Mouse (Mus musculus) forebrain, embryonic 15.5 days (tissue): Measurements from ENCODE around the gene Thap2. TPM values are rescaled to one million over a fixed set of nuclear protein-coding genes. Genes with fewer than 3 reads are reported as not detected.

Experiments
- ATAC-seq: fragments of 200-750 bp; cut with Nextera tagmentation; replicated peaks from 2 replicates; pipeline ENCODE4 v1.8.0; 2017; ENCODE audit warnings: mild to moderate bottlenecking, moderate TSS enrichment, moderate library complexity
- H3K27ac ChIP-seq: fragments of 300-500 bp; sonication (generic); replicated peaks from 2 replicates; pipeline ENCODE4 v1.5.1; 2015; ENCODE audit warnings: mild to moderate bottlenecking, inconsistent platforms
- H3K27me3 ChIP-seq: fragments of 300-500 bp; sonication (generic); 2 replicates; pipeline ENCODE4 v1.6.1; 2015; ENCODE audit warnings: inconsistent platforms
- H3K36me3 ChIP-seq: fragments of 300-500 bp; sonication (generic); 2 replicates; pipeline ENCODE4 v1.6.1; 2015; ENCODE audit warnings: mild to moderate bottlenecking, inconsistent platforms
- H3K4me1 ChIP-seq: fragments of 300-500 bp; sonication (generic); 2 replicates; pipeline ENCODE4 v1.6.1; 2015; ENCODE audit warnings: inconsistent platforms
- H3K4me2 ChIP-seq: fragments of 300-500 bp; sonication (generic); replicated peaks from 2 replicates; pipeline ENCODE4 v1.6.1; 2015; ENCODE audit warnings: mild to moderate bottlenecking, inconsistent platforms
- H3K4me3 ChIP-seq: fragments of 300-500 bp; sonication (generic); 2 replicates; pipeline ENCODE4 v1.5.1; 2015; ENCODE audit warnings: mild to moderate bottlenecking, inconsistent platforms
- H3K9ac ChIP-seq: fragments of 300-500 bp; sonication (generic); replicated peaks from 2 replicates; pipeline ENCODE4 v1.6.1; 2015; ENCODE audit warnings: mild to moderate bottlenecking, inconsistent platforms
- H3K9me3 ChIP-seq: fragments of 300-500 bp; sonication (generic); 2 replicates; pipeline ENCODE4 v1.6.1; 2016; ENCODE audit warnings: inconsistent platforms
- WGBS: fragments of 180-500 bp; shearing (Covaris S2); methylation state at CpG from one replicate; pipeline ENCODE4 v1.1.7; 2015; ENCODE audit warnings: mixed read lengths; 5-methylcytosine and 5-hydroxymethylcytosine counted together
- polyA plus RNA-seq: library from polyadenylated mRNA; unstranded; fragments of >200 nt; fragmentation: Nextera tagmentation; extraction: Ambion mirVana; gene quantifications from 2 replicates; pipeline ENCODE4 v1.2.1, GENCODE M21; 2015

The Thap2 gene
- polyA plus RNA-seq, 1 experiment from 2014 or later = 29.4 TPM

DNA sequence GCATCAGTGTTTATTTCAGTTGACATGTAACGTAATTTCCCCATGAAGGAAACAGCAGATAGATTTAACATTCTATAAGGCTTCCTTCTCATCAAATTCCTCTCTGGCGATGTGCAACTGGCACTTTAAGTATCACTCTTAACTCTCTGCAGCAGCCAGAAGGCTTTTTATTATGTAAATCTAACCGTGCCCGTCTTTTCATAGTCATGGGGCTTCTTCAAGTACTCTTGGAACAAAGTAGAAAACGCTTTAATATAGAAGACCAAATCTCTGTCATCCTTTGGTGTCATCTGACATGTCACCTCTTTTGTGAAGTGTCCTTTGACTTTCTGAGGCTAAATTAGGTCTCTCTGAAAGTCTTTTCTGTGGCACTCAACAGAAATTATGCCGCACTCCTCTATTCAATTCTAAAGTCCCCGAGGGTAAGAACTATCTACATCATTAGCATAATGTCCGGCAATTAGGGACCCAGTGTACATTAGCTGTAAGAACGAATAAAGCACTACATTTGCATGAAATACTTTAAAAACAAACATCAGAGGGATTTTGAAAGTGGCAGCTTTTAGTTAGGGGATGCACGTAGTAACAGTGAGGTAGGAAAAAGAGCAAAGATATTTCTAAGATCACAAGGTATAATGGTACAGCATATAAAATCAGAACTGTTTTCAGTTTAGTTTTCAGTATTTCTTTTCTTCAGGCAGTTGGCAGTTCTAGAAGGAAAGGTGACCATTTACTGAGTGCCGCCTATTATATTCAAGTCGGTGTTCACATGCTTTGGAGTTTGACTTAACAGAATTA lies 1.2 kb downstream of the Thap2 start:
- Histone ChIP-seq H3K27ac (peak overlapping the region; percentile 98), H3K9ac (peak overlapping the region; percentile 94), H3K27me3 (no peaks in the 10 kb centered on the region), H3K4me3 (peak overlapping the region; percentile 57), H3K4me1 (peaks cover 41% of the 10 kb centered on the region), H3K4me2 (peak overlapping the region; percentile 69), H3K36me3 (no peaks in the 10 kb centered on the region), H3K9me3 (no peaks in the 10 kb centered on the region)
- 5% methylated on average over 12 of the region's 12 CpGs for WGBS
- no peak for ATAC-seq

DNA sequence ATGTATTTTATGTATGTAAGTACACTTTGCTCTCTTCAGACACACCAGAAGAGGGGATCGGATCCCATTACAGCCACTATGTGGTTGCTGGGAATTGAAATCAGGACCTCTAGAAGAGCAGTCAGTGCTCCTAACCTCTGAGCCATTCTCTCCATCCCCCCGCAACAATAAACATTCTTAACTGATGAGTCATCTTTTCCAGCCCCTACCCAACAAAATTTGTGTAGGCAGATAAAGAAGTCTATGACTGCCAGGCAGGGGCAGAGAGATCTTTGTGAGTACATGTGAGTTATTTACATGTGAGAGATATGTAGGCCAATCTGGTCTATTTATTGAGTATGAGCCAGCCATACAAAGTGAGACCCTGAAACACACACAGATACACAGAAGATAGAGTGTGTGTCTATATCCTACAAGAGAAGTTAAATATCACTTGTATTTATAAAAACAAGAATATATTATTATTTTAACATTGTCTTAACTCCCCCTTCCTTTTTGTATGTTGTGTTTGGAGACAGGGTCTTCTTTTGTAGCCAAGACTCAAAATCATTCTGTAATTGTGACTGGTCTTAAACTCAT lies 2.6 kb downstream of the Thap2 start:
- Histone ChIP-seq H3K4me1 (peaks cover 29% of the 10 kb centered on the region), H3K27ac (no peak overlapping the region), H3K36me3 (no peaks in the 10 kb centered on the region), H3K4me2 (peak overlapping the region; percentile 69; the same call in 1 of the 2 replicates), H3K9me3 (no peaks in the 10 kb centered on the region), H3K4me3 (no peak overlapping the region), H3K27me3 (no peaks in the 10 kb centered on the region), H3K9ac (no peak overlapping the region)
- WGBS = 79% methylated on average over 2 of the region's 2 CpGs
- no peak for ATAC-seq

DNA sequence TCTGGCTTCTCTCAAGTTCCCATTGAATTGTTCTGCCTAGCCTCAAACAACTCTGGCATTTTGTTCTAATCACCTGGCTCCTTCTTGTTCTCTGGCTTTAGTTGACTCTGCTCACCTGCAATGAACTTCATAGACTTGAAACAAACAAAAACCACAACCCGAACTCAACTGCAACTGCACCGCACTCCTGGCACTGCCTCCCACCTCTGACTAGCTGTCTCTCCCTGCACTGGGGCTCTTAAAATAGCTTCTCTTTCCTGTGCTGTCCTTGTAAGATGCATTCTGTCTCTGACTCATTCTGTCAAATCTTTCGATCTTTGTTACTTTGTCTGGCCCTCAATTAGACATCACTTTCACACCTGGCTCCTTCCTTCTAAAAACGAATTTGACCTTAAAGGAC lies 21.1 kb downstream of the Thap2 start:
- H3K27ac ChIP-seq = peak overlapping the region; percentile 98; the same call in 1 of the 2 replicates
- peak overlapping the region; percentile 74 for H3K4me2 ChIP-seq
- no peaks in the 10 kb centered on the region for H3K9me3 ChIP-seq
- H3K9ac ChIP-seq = no peak overlapping the region
- peaks cover 26% of the 10 kb centered on the region for H3K4me1 ChIP-seq
- no peaks in the 10 kb centered on the region for H3K36me3 ChIP-seq
- ATAC-seq = no peak
- 89% methylated on average over 4 of the region's 4 CpGs for whole genome bisulfite sequencing
- peak overlapping the region; percentile 84; the same call in 1 of the 2 replicates for H3K4me3 ChIP-seq
- H3K27me3 ChIP-seq = no peaks in the 10 kb centered on the region

DNA sequence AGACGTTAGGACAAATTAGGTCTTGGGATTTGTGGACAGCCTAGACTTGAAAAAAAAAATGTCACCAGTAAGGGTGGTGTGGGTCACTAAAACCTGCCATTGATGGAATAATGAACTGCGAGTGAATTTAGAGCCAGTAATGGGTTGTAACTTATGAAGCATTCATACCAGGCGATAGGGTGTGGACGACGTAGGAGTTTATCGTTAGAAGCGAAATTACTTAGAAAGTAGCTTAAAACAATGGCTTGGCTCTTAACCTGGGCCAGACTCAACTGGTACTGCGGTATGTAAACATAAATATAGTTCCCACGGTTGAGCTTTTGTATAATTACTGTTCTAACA lies 21.6 kb downstream of the Thap2 start:
- Histone ChIP-seq H3K27me3 (no peaks in the 10 kb centered on the region), H3K36me3 (no peaks in the 10 kb centered on the region), H3K27ac (peak overlapping the region; percentile 98), H3K9me3 (no peaks in the 10 kb centered on the region), H3K4me3 (peak overlapping the region; percentile 84), H3K9ac (peak overlapping the region; percentile 77), H3K4me2 (peak overlapping the region; percentile 74), H3K4me1 (peaks cover 26% of the 10 kb centered on the region)
- WGBS = 3% methylated on average over 9 of the region's 9 CpGs
- no peak; the same call in 1 of the 2 replicates for ATAC-seq

DNA sequence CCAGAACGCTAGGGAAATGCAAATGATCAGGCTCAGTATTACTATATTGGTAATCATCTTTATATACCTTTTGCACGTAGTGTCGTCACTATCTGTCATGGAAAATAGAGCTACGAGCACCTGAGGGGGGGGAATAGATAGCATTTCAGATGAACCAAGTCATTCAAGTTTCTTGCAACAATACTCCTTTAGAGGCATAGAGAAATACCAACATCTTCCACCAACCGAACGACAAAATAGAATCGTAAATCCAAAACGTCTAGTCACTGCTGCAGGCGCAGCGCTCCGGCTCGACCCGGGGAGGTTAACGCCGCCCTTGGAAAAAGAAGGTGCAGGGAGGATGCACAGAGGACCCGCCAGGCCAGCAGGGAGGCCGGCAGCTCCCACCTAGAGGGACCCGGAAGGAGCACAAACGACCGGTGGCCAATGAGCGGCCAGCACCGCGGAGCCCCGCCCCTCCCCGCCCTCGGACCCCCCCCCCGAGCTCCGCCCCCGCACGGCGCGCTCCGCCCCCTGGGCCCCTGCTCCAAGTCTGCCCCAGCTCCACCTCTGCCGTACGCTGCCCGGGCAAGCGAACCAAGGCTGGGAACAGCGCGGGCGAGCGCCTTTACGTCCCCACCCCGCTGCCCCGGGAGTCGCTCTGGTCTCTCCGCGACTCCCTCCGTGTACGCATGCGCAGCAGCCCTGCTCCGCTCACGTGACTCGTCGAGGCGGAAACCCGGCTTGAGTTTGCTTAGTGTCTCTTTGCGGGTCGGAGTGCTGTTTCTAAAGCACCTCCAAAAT lies 22.2 kb downstream of the Thap2 start, which contains the start of gene Tmem19:
Tmem19 (minus strand) TSS at position 662 of the 783 bp plus-strand sequence.
- Histone ChIP-seq H3K9me3 (no peaks in the 10 kb centered on the region), H3K9ac (peak within 1 kb of the TSS; percentile 77), H3K4me2 (peak within 1 kb of the TSS; percentile 74), H3K36me3 (peaks cover 5% of the 10 kb centered on the region), H3K27ac (peak within 1 kb of the TSS; percentile 98), H3K4me3 (peak within 1 kb of the TSS; percentile 84), H3K4me1 (peaks cover 26% of the 10 kb centered on the region), H3K27me3 (no peaks in the 10 kb centered on the region)
- whole genome bisulfite sequencing = under 1% methylated on average over 50 of the region's 58 CpGs
- ATAC-seq = peak; percentile 99

DNA sequence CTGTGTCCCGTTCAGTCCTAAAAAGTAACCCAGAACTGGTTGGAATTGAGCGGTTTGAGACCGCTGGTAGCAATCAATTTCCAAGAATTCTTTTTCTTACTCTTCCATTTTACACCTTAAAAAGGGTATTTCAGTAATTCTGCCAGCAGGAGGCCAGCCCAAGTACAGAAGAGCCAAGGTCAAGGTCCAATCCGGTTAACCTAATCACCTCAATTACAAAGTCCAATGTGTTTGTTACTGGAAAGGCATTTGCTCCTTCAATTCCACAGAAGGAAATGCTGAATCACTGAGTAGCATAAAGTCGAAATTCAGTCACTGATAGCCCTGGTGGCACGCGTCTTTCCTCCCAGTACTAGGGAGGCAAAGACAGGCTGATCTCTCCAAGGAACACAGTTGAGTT lies 25.2 kb downstream of the Thap2 start:
- no peaks in the 10 kb centered on the region for H3K27me3 ChIP-seq

DNA sequence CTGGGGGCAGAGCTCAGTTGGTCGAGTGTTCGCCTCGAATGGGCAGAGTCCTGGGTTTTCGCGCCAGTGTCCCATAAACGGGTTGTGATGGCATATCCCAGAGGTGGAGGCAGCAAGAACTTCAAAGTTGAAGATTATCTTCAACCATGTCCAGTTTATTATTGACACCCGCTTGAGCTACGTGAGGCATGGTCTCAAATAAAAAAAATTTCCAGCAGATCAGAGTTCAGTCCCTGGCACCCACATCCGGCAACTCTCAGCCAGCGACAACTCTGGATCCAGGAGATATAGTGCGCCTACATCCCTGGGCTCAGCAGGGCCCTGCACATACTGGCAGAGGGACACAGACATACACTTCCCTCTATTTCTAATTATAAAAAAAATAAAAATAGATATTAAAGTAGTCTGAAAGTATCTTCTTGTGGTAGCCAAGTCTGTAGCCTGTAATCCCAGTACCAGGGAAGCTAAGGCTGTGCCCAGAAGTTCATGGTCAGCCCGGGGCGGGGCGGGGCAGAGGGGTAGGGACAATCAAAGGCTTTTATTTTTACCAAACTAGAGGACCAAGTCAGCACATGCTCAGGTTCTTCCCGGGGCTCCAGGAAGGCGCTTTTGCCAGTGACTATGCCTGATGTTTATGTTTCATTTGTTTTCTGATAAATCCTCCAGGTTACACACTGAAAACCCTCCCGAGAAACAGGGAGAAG lies 25.9 kb downstream of the Thap2 start:
- Histone ChIP-seq H3K27ac (no peak overlapping the region), H3K4me2 (no peak overlapping the region), H3K36me3 (peaks cover 20% of the 10 kb centered on the region), H3K27me3 (no peaks in the 10 kb centered on the region), H3K9ac (no peak overlapping the region), H3K4me1 (peaks cover 28% of the 10 kb centered on the region), H3K4me3 (no peak overlapping the region), H3K9me3 (no peaks in the 10 kb centered on the region)
- whole genome bisulfite sequencing = 94% methylated on average over 17 of the region's 17 CpGs
- ATAC-seq = no peak

More for the DNA sequence above, 25.2 kb downstream of the Thap2 start:
- 93% methylated on average over 7 of the region's 7 CpGs for WGBS
- no peak overlapping the region for H3K4me2 ChIP-seq
- H3K4me1 ChIP-seq = peaks cover 28% of the 10 kb centered on the region
- no peak overlapping the region for H3K27ac ChIP-seq
- no peak overlapping the region for H3K4me3 ChIP-seq
- H3K36me3 ChIP-seq = peaks cover 20% of the 10 kb centered on the region
- no peak overlapping the region for H3K9ac ChIP-seq
- no peak for ATAC-seq
- H3K9me3 ChIP-seq = no peaks in the 10 kb centered on the region

DNA sequence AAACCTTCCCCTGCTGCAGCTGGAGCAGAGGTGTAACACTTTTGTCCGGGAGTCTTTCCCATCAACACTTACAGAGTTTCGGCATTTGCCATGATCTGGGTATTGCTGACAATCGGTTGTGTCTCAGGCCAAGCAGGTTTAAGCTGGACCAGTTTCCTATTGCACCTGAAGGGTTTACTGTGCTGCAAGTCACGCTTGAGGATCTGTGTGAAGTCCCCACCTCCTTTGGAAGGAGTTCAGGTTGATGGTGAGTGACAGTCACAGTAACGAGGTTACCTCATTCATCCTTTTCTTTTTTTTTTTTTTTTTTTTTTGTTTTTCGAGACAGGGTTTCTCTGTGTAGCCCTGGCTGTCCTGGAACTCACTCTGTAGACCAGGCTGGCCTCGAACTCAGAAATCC lies 28.1 kb downstream of the Thap2 start:
- Histone ChIP-seq H3K4me2 (no peak overlapping the region), H3K27me3 (no peaks in the 10 kb centered on the region), H3K9me3 (no peaks in the 10 kb centered on the region), H3K9ac (no peak overlapping the region), H3K4me1 (peaks cover 14% of the 10 kb centered on the region), H3K4me3 (no peak overlapping the region), H3K27ac (no peak overlapping the region), H3K36me3 (peaks cover 20% of the 10 kb centered on the region)
- ATAC-seq = no peak
- 90% methylated on average over 6 of the region's 7 CpGs for WGBS

DNA sequence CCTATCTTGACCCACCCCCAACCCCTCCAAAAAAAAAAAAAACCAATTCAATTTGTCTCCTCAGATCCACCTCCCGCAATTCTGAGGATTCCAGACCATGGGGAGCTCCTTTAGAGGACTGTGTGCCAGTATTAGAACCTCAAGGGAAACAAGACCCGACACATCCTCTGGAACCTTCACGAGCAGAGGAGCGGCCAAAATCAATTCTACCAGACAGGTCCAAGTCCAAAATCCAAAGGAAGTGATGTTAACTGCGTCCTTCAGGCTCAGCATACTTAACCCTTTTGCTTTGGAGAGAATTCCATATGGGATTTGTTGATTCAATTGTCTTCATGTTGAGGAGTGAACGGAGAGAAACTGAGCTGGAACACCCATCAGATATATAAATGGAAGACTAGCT lies 29.2 kb downstream of the Thap2 start:
- Histone ChIP-seq H3K4me3 (no peak overlapping the region), H3K9ac (no peak overlapping the region), H3K4me1 (0 out of 2 replicates have a peak, but pooled peaks cover 4% of the 10 kb centered on the region), H3K4me2 (no peak overlapping the region), H3K36me3 (peaks cover 20% of the 10 kb centered on the region), H3K27me3 (no peaks in the 10 kb centered on the region), H3K27ac (no peak overlapping the region), H3K9me3 (no peaks in the 10 kb centered on the region)
- no peak for ATAC-seq
- 93% methylated on average over 6 of the region's 6 CpGs for WGBS

DNA sequence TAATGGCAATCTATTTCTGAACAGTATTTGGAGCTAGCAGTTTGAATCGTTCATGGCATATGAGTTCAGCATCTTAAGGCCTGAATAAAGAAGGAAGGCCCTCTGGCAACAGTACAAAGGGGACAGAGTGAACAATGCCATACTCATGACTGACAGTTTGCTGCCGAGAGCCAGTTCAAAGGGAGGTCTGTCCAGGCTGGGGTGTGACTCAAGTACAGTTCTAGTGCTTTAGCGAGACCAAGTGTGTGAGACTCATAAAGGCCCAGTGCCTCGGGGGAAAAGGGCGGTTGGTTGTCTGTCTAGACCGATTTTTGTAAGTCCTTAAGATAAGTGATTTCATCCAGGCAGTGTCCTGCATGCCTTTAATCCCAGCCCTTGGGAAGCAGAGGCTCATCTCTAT lies 29.7 kb downstream of the Thap2 start:
- WGBS = 47% methylated on average over 6 of the region's 6 CpGs
- peaks cover 20% of the 10 kb centered on the region for H3K36me3 ChIP-seq
- no peak overlapping the region for H3K4me2 ChIP-seq
- no peaks in the 10 kb centered on the region for H3K9me3 ChIP-seq
- H3K27ac ChIP-seq = no peak overlapping the region
- ATAC-seq = no peak
- H3K9ac ChIP-seq = no peak overlapping the region
- H3K27me3 ChIP-seq = no peaks in the 10 kb centered on the region
- H3K4me1 ChIP-seq = 0 out of 2 replicates have a peak, but pooled peaks cover 2% of the 10 kb centered on the region
- no peak overlapping the region for H3K4me3 ChIP-seq

DNA sequence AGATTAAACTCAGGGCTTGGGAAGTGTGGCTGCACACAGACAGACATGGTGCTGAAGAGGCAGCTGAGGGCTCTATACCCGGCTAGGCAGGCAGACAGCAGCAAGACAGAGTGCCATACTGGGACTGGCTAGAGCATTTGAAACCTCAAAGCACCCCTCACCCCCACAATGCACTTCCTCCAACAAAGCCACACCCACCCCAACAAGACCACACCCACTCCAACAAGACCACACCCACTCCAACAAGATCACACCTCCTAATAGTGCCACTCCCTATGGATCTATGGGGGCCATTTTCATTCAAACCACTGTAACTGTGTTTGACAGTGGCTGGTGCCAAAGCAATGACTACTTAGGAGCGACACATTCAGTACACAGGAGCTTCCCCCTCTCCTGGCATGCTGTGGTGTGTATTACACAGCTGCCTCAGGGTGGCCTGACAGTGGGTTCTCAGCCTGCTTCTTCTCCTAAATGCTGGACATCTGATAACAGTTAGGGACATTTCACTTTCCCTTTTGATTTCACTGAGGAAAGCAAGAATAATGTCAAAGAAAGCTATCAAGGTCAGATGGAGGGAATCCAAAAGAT lies 33.3 kb downstream of the Thap2 start:
- no peaks in the 10 kb centered on the region for H3K27me3 ChIP-seq
- H3K4me2 ChIP-seq = no peak overlapping the region
- H3K4me1 ChIP-seq = 0 out of 2 replicates have a peak, but pooled peaks cover 2% of the 10 kb centered on the region
- H3K9me3 ChIP-seq = no peaks in the 10 kb centered on the region
- 86% methylated on average over 2 of the region's 2 CpGs for WGBS
- ATAC-seq = no peak
- no peak overlapping the region for H3K9ac ChIP-seq
- H3K4me3 ChIP-seq = no peak overlapping the region
- no peak overlapping the region for H3K27ac ChIP-seq
- H3K36me3 ChIP-seq = peaks cover 9% of the 10 kb centered on the region; the same call in 1 of the 2 replicates
